Mouse (Mus musculus) ovary, postnatal 10 days (tissue): ENCODE measurements around the gene Hoxc13.

Experiments used
- DNase-seq: peaks from one replicate; pipeline ENCODE4 v3.0.0; 2022; ENCODE audit warnings: low spot score

Gene Hoxc13

GRCm38 (mm10) chr15:102965003-102965891, 44.3 kb downstream of the Hoxc13 start:
- no peak for DNase-seq

- DNase-seq = peak; percentile 71
These were observed 45.2 kb downstream of the Hoxc13 start for GRCm38 (mm10) chr15:102965892-102966775.

DNA sequence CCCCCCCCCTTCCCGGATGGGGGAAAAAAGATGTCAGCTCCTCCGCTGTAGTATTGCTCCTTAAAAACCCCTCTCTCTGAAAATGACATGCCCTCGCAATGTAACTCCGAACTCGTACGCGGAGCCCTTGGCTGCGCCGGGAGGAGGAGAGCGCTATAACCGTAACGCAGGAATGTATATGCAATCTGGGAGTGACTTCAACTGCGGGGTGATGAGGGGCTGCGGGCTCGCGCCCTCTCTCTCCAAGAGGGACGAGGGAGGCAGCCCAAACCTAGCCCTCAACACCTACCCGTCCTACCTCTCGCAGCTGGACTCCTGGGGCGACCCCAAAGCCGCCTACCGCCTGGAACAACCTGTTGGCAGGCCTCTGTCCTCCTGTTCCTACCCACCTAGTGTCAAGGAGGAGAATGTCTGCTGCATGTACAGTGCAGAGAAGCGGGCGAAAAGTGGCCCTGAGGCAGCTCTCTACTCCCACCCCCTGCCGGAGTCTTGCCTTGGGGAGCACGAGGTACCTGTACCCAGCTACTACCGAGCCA, 45.9 kb downstream of the Hoxc13 start, which contains the start of gene Hoxc10:
Hoxc10 (plus strand) TSS at position 21 of the 536 bp plus-strand sequence.
- no peak for DNase-seq

- no peak for DNase-seq
These were observed 46.3 kb downstream of the Hoxc13 start, which contains the start of gene Hoxc5 for GRCm38 (mm10) chr15:102967312-102967510. Gene Hoxc5 (plus strand): TSS chr15:102967443.

DNA sequence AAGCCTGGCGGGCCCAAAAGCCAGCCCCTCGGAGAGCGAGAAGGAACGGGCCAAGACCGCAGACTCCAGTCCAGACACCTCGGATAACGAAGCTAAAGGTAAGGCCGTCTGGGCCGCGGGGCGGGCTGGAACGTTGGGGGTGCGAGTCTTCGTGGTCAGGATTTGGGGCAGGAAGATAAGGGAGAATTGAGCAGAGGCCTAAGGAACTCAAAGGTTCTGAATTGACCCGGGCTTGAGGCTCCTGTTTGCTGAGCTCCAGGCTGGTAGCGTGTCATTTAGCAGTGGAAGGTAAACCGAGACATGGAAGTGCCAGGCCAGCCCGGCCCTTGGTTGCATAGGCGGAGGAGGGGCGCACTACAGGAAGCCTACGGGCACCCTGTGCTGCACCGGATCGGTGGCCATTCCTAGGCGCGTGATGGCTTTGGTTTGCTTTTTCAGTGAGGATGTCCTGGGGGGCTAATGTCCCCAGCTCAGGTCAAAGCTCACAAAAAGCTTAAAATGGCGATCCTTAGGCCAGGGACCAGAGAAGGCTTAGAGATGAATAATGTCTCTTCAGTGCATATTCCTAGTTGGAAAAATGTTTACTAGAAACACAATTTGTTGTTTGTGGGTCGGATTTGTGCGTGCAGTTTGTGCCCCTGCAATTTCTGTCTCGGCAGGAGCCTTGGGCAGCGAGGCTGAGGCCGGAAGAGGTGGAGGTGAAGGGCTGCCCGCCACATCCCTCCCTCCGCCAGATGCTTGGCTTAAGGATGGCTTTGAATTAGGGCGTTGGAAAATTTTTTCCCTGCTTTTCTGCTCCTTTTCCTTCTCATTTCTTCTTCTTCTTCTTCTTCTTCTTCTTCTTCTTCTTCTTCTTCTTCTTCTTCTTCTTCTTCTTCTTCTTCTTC, 46.9 kb downstream of the Hoxc13 start:
- DNase-seq = no peak

- no peak for DNase-seq
These were observed 48.4 kb downstream of the Hoxc13 start for GRCm38 (mm10) chr15:102969296-102969695.

- DNase-seq = no peak
These were observed 49.8 kb downstream of the Hoxc13 start for GRCm38 (mm10) chr15:102970740-102971139.

DNA sequence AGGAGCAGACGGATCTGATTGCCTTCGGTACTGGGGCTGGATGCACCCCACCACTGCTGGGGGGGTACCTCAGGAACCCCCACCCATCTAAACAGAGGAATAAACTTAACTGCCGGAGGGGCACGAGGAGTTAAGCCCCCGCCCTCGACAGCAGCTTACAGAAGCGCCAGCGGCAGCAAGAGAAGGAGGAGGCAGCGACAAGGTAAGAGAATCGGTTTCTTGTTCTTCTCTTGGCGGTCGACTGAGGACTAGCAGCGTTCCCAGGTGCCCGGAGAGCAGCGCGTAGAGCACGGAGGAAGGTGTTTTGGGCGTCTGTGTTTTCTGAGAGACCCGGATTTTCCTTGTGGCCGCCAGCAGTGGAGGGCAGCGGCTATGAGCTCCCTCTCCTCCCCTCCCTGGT, 51.4 kb downstream of the Hoxc13 start:
- DNase-seq = no peak

DNA sequence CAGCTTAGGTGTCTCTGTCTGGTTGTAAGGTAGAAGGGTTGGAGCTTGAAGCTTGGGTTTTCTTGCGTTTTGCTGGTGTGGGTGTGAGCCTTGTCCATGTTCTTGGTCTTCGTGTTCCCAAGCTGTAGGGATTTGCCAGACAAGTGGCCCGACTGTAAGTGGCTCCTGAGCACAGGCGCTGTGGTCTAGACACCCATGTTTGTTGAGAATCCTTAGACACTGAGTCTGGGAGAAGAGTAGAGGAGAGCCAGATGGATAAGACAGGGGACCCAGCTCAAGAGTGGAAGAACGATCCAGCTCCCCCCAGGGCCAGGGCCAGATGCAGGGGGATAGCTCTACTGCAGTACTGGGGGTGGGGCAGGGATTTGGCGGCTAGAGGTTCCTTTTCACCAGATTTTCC, 51.9 kb downstream of the Hoxc13 start:
- DNase-seq = no peak

GRCm38 (mm10) chr15:102975034-102975433, 54.1 kb downstream of the Hoxc13 start:
- DNase-seq = no peak

- no peak for DNase-seq
These were observed 54.8 kb downstream of the Hoxc13 start for GRCm38 (mm10) chr15:102975688-102976111.

DNA sequence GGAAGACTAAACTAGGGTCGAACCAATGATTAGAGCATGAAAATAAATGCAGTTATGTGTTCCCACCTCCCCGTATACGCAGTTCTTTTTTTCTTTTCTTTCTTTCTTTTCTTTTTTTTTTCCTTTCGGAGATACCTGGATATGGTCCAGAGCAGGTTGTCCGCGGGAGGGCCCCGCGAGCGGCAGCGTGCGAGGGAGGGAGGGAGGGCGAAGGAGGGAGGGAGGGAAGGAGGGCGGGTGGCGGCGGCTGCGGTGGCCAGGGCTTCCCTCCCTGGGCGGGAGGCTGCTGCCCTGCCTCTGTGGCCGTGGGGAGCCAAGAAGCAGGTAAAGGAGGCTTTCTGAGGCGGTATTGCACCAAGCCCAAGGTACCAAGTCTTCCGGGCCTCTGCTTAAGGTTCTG, 55.3 kb downstream of the Hoxc13 start, which contains the start of gene Hoxc9:
Hoxc9 (plus strand) TSS at position 269 of the 400 bp plus-strand sequence.
- DNase-seq = no peak

- DNase-seq = no peak
These were observed 55.9 kb downstream of the Hoxc13 start for GRCm38 (mm10) chr15:102976631-102977422.

DNA sequence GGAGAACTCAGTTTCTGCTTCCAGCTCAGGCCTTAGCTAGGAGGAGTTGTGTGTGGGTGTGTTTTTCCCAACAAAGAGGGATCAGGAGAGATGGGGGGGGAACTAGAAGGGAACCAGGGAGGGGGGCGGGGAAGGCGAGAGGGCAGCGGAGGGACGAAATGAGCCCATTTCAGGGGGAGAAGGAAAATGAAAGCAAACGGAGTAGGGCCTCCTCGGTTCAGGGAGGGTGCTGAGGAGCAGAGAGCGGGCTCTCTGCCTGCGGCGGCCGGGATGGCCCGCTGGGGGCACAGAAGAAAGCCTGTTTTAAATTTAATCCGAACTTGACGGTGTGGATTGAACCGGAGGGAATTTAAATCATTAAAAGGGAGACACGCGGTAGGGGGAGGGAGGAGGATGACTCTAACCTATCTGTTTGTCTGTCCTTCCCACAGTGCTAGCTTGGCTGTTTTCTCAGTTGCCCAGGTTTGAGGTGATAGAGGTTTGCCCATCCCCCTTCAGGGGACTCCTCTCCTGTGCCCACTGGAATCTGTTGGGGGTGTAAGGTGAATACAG, 56.6 kb downstream of the Hoxc13 start:
- DNase-seq = no peak
